Mouse (Mus musculus) liver, postnatal 0 days (tissue): ENCODE data around the gene Gm21962. TPM values are rescaled to one million over a fixed set of nuclear protein-coding genes. Genes with fewer than 3 reads are reported as not detected.

ENCODE experiments used
- ATAC-seq: fragments of 200-750 bp; cut with Nextera tagmentation; 2 replicates; pipeline ENCODE4 v1.8.0; 2017; ENCODE audit warnings: mild to moderate bottlenecking, moderate library complexity
- DNase-seq: peaks from one replicate; pipeline ENCODE4 v3.0.0-alpha.2; 2016
- H3K27ac ChIP-seq: fragments of 300-500 bp; sonication (generic); 2 replicates; pipeline ENCODE4 v1.5.1; 2014; ENCODE audit warnings: antibody characterized with exemption, moderate library complexity, mild to moderate bottlenecking, low read depth
- H3K27me3 ChIP-seq: fragments of 300-500 bp; sonication (generic); 2 replicates; pipeline ENCODE4 v1.6.1; 2014; ENCODE audit warnings: low read length, control low read depth, mixed read lengths; ENCODE audit not compliant: insufficient read depth
- H3K36me3 ChIP-seq: fragments of 300-500 bp; sonication (generic); replicated peaks from 2 replicates; pipeline ENCODE4 v1.6.1; 2014; ENCODE audit warnings: mild to moderate bottlenecking, control low read depth, low read length, moderate library complexity, mixed read lengths; ENCODE audit not compliant: insufficient read depth
- H3K4me1 ChIP-seq: fragments of 300-500 bp; sonication (generic); 2 replicates; pipeline ENCODE4 v1.6.1; 2014; ENCODE audit warnings: antibody characterized with exemption, mild to moderate bottlenecking, control low read depth; ENCODE audit not compliant: insufficient read depth
- H3K4me2 ChIP-seq: fragments of 300-500 bp; sonication (generic); 2 replicates; pipeline ENCODE4 v1.6.1; 2014; ENCODE audit warnings: low read depth, mild to moderate bottlenecking, low read length, moderate library complexity, mixed read lengths
- H3K4me3 ChIP-seq: fragments of 300-500 bp; sonication (generic); 2 replicates; pipeline ENCODE4 v1.5.1; 2014; ENCODE audit warnings: low read depth, low read length
- H3K9ac ChIP-seq: fragments of 300-500 bp; sonication (generic); replicated peaks from 2 replicates; pipeline ENCODE4 v1.6.1; 2014; ENCODE audit warnings: mild to moderate bottlenecking, moderate library complexity
- H3K9me3 ChIP-seq: fragments of 300-500 bp; sonication (generic); 2 replicates; pipeline ENCODE4 v1.6.1; 2016; ENCODE audit warnings: mild to moderate bottlenecking, control low read depth, low read length, mixed read lengths
- CTCF ChIP-seq: sonication (generic); IDR thresholded peaks from 2 replicates; pipeline ENCODE4 v1.5.1; 2016; ENCODE audit warnings: antibody characterized with exemption, low read depth
- EP300 ChIP-seq: IDR thresholded peaks from 2 replicates; pipeline ENCODE4 v1.6.1; 2016; ENCODE audit warnings: antibody characterized with exemption, low read depth, mild to moderate bottlenecking
- WGBS: fragments of 180-500 bp; shearing (Covaris S2); extraction: QIAGEN DNeasy Blood & Tissue Kit; methylation state at CpG from one replicate; pipeline ENCODE4 v1.1.7; 2014; ENCODE audit not compliant: insufficient replicate concordance; 5-methylcytosine and 5-hydroxymethylcytosine counted together
- microRNA-seq: library from miRNA; unstranded; fragments of <30 nt; microRNA quantifications from one replicate; pipeline ENCODE4, GENCODE M21; 2016
- polyA plus RNA-seq: library from polyadenylated mRNA; unstranded; fragments of >200 nt; fragmentation: Nextera tagmentation; extraction: Ambion mirVana; gene quantifications from 2 replicates; pipeline ENCODE4 v1.2.1, GENCODE M21; 2015

Gm21962 gene
- polyA plus RNA-seq, 1 experiment from 2014 or later: not detected

GRCm38 (mm10) chr3:137686932-137687331 lies 15.6 kb downstream of the Gm21962 start:
- Histone ChIP-seq H3K9me3 (no peaks in the 10 kb centered on the region), H3K9ac (no peak overlapping the region), H3K36me3 (no peaks in the 10 kb centered on the region), H3K4me2 (no peak overlapping the region), H3K27ac (no peak overlapping the region), H3K4me1 (no peaks in the 10 kb centered on the region), H3K27me3 (no peaks in the 10 kb centered on the region), H3K4me3 (no peak overlapping the region)
- TF ChIP-seq CTCF (no peak), EP300 (no peak)
- no peak for ATAC-seq
- no peak for DNase-seq
- 74% methylated on average over 2 of the region's 2 CpGs for WGBS

- no peak for TF ChIP-seq EP300
- TF ChIP-seq CTCF: no peak
- H3K4me1 ChIP-seq: no peaks in the 10 kb centered on the region
- no peaks in the 10 kb centered on the region for H3K27me3 ChIP-seq
- no peak overlapping the region for H3K27ac ChIP-seq
- no peak for ATAC-seq
- no peaks in the 10 kb centered on the region for H3K9me3 ChIP-seq
- H3K36me3 ChIP-seq: no peaks in the 10 kb centered on the region
- no peak for DNase-seq
- H3K9ac ChIP-seq: no peak overlapping the region
- no peak overlapping the region for H3K4me2 ChIP-seq
- no peak overlapping the region for H3K4me3 ChIP-seq
These were observed 20.2 kb downstream of the Gm21962 start for GRCm38 (mm10) chr3:137691503-137691902.

- Histone ChIP-seq H3K27ac (no peak overlapping the region), H3K9me3 (no peaks in the 10 kb centered on the region), H3K36me3 (no peaks in the 10 kb centered on the region), H3K4me2 (no peak overlapping the region), H3K9ac (no peak overlapping the region), H3K27me3 (no peaks in the 10 kb centered on the region), H3K4me1 (no peaks in the 10 kb centered on the region), H3K4me3 (no peak overlapping the region)
- ATAC-seq (no peak), DNase-seq (no peak)
- no peak for TF ChIP-seq EP300
- no peak for TF ChIP-seq CTCF
- WGBS: 43% methylated on average over 2 of the region's 2 CpGs
These were observed 44.6 kb downstream of the Gm21962 start for GRCm38 (mm10) chr3:137715946-137716345.

- 79% methylated on average over 3 of the region's 3 CpGs for WGBS
- Histone ChIP-seq H3K9me3 (no peaks in the 10 kb centered on the region), H3K27me3 (no peaks in the 10 kb centered on the region), H3K4me3 (no peak overlapping the region), H3K36me3 (no peaks in the 10 kb centered on the region), H3K27ac (no peak overlapping the region), H3K9ac (no peak overlapping the region), H3K4me1 (no peaks in the 10 kb centered on the region), H3K4me2 (no peak overlapping the region)
- no peak for TF ChIP-seq CTCF
- no peak for TF ChIP-seq EP300
- ATAC-seq (no peak), DNase-seq (no peak)
These were observed 45.3 kb downstream of the Gm21962 start for GRCm38 (mm10) chr3:137716573-137717157.

Small RNA genes within 50 kb of the gene (microRNA-seq; reads per million reads assigned to microRNA genes)
- not detected for gene Gm22468

Other genes with a start within 250 kb of the Gm21962 start
- gene Ddit4l, start 49.9 kb upstream of the Gm21962 start, polyA plus RNA-seq: 0.95 and 2.5 TPM in 2 replicates
- 651 and 676 TPM in 2 replicates for gene H2afz, start 193.0 kb downstream of the Gm21962 start, polyA plus RNA-seq
- gene Dnajb14, start 196.2 kb downstream of the Gm21962 start, polyA plus RNA-seq: 6.4 and 6.9 TPM in 2 replicates
- gene Lamtor3, start 247.0 kb downstream of the Gm21962 start, polyA plus RNA-seq: 44.3 and 46.5 TPM in 2 replicates